Mouse (Mus musculus): ENCODE results near the gene Syce1l.

The Syce1l gene

GRCm38 (mm10) chr8:113676811-113677210, 33.8 kb downstream of the Syce1l start:
- H3K36me3 ChIP-seq (ENCODE audit: insufficient read depth, low read length), result no peaks in the 10 kb centered on the region
- no peaks in the 10 kb centered on the region for H3K4me1 ChIP-seq (replicated peaks; ENCODE audit: low read depth, low read length)
- no peaks in the 10 kb centered on the region for H3K27me3 ChIP-seq (ENCODE audit: insufficient read depth, low read length)
- no peak overlapping the region for H3K4me3 ChIP-seq (replicated peaks; ENCODE audit: low read length)
- H3K9me3 ChIP-seq (ENCODE audit: low read length), result no peaks in the 10 kb centered on the region
- TF ChIP-seq NANOG (IDR thresholded peaks at IDR 0.05; ENCODE audit: borderline replicate concordance, low read length), result no peak
- no peak for TF ChIP-seq POU5F1 (IDR thresholded peaks at IDR 0.05; ENCODE audit: borderline replicate concordance, low read length)
- TF ChIP-seq CTCF (conservative IDR thresholded peaks at IDR 0.05; ENCODE audit: low read length), result no peak

GRCm38 (mm10) chr8:113679361-113679760, 36.3 kb downstream of the Syce1l start:
- no peak for TF ChIP-seq CTCF (conservative IDR thresholded peaks at IDR 0.05; ENCODE audit: low read length)
- TF ChIP-seq POU5F1 (IDR thresholded peaks at IDR 0.05; ENCODE audit: borderline replicate concordance, low read length), result no peak
- no peak for TF ChIP-seq NANOG (IDR thresholded peaks at IDR 0.05; ENCODE audit: borderline replicate concordance, low read length)
- no peaks in the 10 kb centered on the region for H3K36me3 ChIP-seq (ENCODE audit: insufficient read depth, low read length)
- H3K9me3 ChIP-seq (ENCODE audit: low read length), result no peaks in the 10 kb centered on the region
- H3K4me1 ChIP-seq (replicated peaks; ENCODE audit: low read depth, low read length), result no peaks in the 10 kb centered on the region
- no peak overlapping the region for H3K4me3 ChIP-seq (replicated peaks; ENCODE audit: low read length)
- H3K27me3 ChIP-seq (ENCODE audit: insufficient read depth, low read length), result no peaks in the 10 kb centered on the region

- H3K36me3 ChIP-seq (ENCODE audit: insufficient read depth, low read length), result no peaks in the 10 kb centered on the region
- H3K9me3 ChIP-seq (ENCODE audit: low read length), result no peaks in the 10 kb centered on the region
- 0 out of 2 replicates have a peak overlapping the region, but pooled peaks have one; percentile 13 for H3K4me3 ChIP-seq (replicated peaks; ENCODE audit: low read length)
- no peak for TF ChIP-seq NANOG (IDR thresholded peaks at IDR 0.05; ENCODE audit: borderline replicate concordance, low read length)
- no peak for TF ChIP-seq POU5F1 (IDR thresholded peaks at IDR 0.05; ENCODE audit: borderline replicate concordance, low read length)
- TF ChIP-seq CTCF (conservative IDR thresholded peaks at IDR 0.05; ENCODE audit: low read length), result no peak
- no peaks in the 10 kb centered on the region for H3K27me3 ChIP-seq (ENCODE audit: insufficient read depth, low read length)
- no peaks in the 10 kb centered on the region for H3K4me1 ChIP-seq (replicated peaks; ENCODE audit: low read depth, low read length)
Measured at GRCm38 (mm10) chr8:113687889-113688542, 45.0 kb downstream of the Syce1l start.

GRCm38 (mm10) chr8:113688543-113688915, 45.5 kb downstream of the Syce1l start:
- Histone ChIP-seq H3K4me1 (replicated peaks; ENCODE audit: low read depth, low read length) (no peaks in the 10 kb centered on the region), H3K27me3 (ENCODE audit: insufficient read depth, low read length) (no peaks in the 10 kb centered on the region), H3K9me3 (ENCODE audit: low read length) (no peaks in the 10 kb centered on the region), H3K4me3 (replicated peaks; ENCODE audit: low read length) (no peak overlapping the region), H3K36me3 (ENCODE audit: insufficient read depth, low read length) (no peaks in the 10 kb centered on the region)
- TF ChIP-seq POU5F1 (IDR thresholded peaks at IDR 0.05; ENCODE audit: borderline replicate concordance, low read length), result no peak
- no peak for TF ChIP-seq NANOG (IDR thresholded peaks at IDR 0.05; ENCODE audit: borderline replicate concordance, low read length)
- TF ChIP-seq CTCF (conservative IDR thresholded peaks at IDR 0.05; ENCODE audit: low read length), result no peak

GRCm38 (mm10) chr8:113691622-113692343, 48.8 kb downstream of the Syce1l start:
- no peaks in the 10 kb centered on the region for H3K4me1 ChIP-seq (replicated peaks; ENCODE audit: low read depth, low read length)

GRCm38 (mm10) chr8:113704968-113705367, 62.0 kb downstream of the Syce1l start:
- Histone ChIP-seq H3K4me1 (replicated peaks; ENCODE audit: low read depth, low read length) (no peaks in the 10 kb centered on the region), H3K27me3 (ENCODE audit: insufficient read depth, low read length) (no peaks in the 10 kb centered on the region), H3K36me3 (ENCODE audit: insufficient read depth, low read length) (no peaks in the 10 kb centered on the region), H3K9me3 (ENCODE audit: low read length) (peaks cover 19% of the 10 kb centered on the region), H3K4me3 (replicated peaks; ENCODE audit: low read length) (no peak overlapping the region)
- no peak for TF ChIP-seq POU5F1 (IDR thresholded peaks at IDR 0.05; ENCODE audit: borderline replicate concordance, low read length)
- no peak for TF ChIP-seq NANOG (IDR thresholded peaks at IDR 0.05; ENCODE audit: borderline replicate concordance, low read length)
- TF ChIP-seq CTCF (conservative IDR thresholded peaks at IDR 0.05; ENCODE audit: low read length), result no peak

More at GRCm38 (mm10) chr8:113691622-113692343, 48.8 kb downstream of the Syce1l start:
- no peaks in the 10 kb centered on the region for H3K27me3 ChIP-seq (ENCODE audit: insufficient read depth, low read length)
- no peaks in the 10 kb centered on the region for H3K9me3 ChIP-seq (ENCODE audit: low read length)
- TF ChIP-seq CTCF (conservative IDR thresholded peaks at IDR 0.05; ENCODE audit: low read length) (no peak), POU5F1 (IDR thresholded peaks at IDR 0.05; ENCODE audit: borderline replicate concordance, low read length) (no peak), NANOG (IDR thresholded peaks at IDR 0.05; ENCODE audit: borderline replicate concordance, low read length) (no peak)
- H3K4me3 ChIP-seq (replicated peaks; ENCODE audit: low read length), result no peak overlapping the region
- H3K36me3 ChIP-seq (ENCODE audit: insufficient read depth, low read length), result no peaks in the 10 kb centered on the region

Measured in E14TG2a.4 (cell line).